Mouse (Mus musculus) c-Kit-positive CD71-positive TER-119-positive erythroid progenitor cells, embryonic 14.5 days (primary cell): ENCODE data around the gene Coq5.
"Not testable (repeated sequence)": the region's sequence is repeated elsewhere in the genome, so short reads cannot be mapped to it uniquely, and the experiment has no call there.

Experiments used
- DNase-seq: peaks from one replicate; pipeline ENCODE4 v3.0.0-alpha.2; 2013; ENCODE audit warnings: low spot score

The Coq5 gene

GRCm38 (mm10) chr5:115267469-115268045 lies 11.9 kb upstream of the Coq5 start:
- no peak for DNase-seq

GRCm38 (mm10) chr5:115268266-115268665 lies 11.2 kb upstream of the Coq5 start:
- no peak for DNase-seq

DNA sequence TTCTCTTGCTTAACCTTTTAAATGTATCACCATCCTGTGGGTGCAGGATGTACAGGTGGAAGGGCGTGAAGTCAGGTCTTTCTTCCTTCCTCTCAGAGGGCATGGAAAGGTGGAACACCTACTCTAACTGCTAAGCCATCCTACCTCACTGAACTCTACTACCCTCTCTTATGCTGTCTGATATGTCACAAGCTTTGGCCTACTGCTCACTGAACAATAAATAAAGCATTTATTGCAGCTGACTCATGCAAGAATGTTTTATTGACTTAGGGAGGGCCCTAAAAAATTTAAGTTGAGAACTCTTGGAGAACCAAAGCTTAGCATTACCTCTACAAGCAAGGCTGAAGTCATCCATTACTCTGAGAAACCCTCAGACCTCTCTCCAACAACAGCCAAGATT lies 9.5 kb upstream of the Coq5 start:
- no peak for DNase-seq

- DNase-seq, result no peak
These were observed 7.3 kb upstream of the Coq5 start for GRCm38 (mm10) chr5:115271931-115272811.

- DNase-seq, result peak; percentile 98
These were observed 6.5 kb upstream of the Coq5 start, which contains the start of gene Rnf10 for GRCm38 (mm10) chr5:115272812-115273548. Gene Rnf10, minus strand, starts transcription at chr5:115272898.

DNA sequence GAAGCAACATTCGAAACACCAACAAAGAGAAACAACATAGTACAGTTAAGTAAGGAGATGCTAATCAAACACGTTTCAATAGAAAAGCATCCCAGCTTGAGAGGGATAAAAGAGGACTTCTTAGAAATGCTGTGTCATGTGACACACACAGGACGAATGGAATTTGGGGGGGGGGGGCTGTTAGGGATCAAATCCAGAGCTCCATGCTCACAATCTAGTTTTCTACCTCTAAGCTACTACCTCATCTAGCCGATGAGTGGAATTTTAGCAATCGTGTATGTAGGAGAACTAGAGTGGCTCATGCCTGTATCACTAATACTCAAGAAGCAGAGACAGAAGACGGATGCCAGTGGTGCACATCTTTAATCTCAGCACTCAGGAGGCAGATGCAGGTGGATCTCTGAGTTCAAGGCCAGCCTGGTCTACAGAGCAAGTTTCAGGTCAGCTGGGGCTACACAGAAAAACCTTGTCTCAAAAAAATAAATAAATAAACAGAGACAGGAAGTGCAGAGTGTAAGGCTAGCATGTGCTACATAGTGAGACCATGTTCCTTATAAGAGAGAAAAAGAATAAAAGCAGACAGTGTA lies 5.8 kb upstream of the Coq5 start:
- DNase-seq, result no peak

GRCm38 (mm10) chr5:115274353-115274752 lies 5.1 kb upstream of the Coq5 start:
- no peak for DNase-seq

GRCm38 (mm10) chr5:115274771-115275170 lies 4.7 kb upstream of the Coq5 start:
- DNase-seq, result no peak

DNA sequence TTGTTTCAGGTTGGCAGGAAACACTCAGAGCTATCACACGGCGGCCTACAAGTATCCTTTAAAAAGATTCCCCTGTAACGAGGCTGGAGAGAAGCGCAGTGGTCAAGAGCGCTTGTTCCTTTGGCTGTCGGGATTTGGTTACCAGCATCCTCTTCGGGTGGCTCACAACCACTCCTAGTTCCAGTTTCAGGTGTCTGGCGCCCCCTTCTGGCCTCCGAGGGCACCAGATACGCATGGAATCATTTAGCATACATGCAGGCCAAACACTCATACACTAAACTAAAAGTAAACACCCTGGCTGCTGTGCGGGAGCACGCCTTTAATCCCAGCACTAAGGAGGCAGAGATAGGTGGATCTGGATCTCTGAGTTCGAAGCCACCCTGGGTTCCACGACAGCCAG lies 3.5 kb upstream of the Coq5 start:
- DNase-seq, result no peak

DNA sequence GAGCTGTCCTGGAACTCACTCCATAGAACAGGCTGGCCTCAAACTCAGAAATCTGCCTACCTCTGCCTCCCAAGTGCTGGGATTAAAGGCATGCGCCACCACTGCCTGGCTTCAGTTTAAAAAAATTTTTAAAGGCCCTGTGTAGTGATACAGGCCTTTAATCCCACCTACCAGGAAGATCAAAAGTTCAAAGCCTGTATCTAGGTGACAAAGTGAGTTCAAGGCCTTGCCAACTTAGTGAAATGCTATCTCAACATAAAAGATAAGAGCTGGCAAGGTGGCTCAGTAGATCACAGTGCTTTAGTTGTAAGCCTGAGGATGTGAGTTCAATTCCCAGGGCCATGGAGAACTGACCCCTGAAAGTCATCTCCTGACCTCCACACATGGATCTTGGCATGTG lies 1.4 kb upstream of the Coq5 start:
- no peak for DNase-seq

GRCm38 (mm10) chr5:115278785-115279184 lies 681 bp upstream of the Coq5 start:
- no peak for DNase-seq

DNA sequence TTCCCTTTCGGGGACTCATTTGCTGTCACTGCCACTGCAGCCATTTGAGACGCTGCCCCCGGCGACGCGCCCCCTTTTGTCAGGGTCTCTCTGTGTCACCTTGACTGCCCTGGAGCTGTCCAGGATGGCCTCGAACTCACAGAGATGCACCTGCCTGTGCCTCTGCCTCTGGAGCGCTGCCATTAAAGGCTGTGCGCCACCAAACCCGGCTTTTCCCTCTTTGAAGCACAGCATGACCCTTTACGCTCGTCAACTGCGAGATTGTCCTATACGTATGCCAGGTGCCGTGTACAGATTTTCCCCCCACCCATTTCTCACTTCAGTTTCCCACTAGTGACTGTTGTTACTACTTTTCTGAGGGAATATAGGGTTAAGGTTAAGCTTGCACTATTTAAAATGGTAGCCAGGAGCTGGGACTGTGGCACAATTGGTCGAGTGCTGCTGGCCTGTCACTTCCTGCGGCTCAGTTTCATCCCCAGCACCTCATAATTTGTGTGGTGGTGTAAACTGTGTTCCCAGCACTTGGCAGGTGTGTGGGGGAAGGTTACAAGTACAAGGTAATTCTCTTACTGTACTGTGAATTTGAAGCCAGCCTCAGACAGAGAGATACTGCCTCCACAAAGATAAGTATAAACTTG lies 703 bp downstream of the Coq5 start:
- no peak for DNase-seq

- DNase-seq, result no peak
These were observed 5.3 kb downstream of the Coq5 start for GRCm38 (mm10) chr5:115284735-115285134.

DNA sequence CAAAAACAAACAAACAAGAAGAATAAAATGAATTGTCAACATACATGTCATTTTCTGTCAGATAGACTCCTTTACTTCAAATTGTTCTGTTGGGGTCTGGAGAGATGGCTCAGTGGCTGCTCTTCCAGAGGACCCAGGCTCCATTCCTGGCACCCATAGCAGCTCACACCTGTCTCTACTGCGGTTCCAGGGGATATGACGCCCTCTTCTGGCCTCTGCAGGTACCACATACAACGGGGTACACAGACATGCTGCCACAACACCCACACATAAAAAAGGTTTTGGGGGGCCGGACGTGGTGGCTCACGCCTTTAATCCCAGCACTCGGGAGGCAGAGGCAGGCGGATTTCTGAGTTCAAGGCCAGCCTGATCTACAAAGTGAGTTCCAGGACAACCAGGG lies 14.7 kb downstream of the Coq5 start:
- DNase-seq, result no peak

DNA sequence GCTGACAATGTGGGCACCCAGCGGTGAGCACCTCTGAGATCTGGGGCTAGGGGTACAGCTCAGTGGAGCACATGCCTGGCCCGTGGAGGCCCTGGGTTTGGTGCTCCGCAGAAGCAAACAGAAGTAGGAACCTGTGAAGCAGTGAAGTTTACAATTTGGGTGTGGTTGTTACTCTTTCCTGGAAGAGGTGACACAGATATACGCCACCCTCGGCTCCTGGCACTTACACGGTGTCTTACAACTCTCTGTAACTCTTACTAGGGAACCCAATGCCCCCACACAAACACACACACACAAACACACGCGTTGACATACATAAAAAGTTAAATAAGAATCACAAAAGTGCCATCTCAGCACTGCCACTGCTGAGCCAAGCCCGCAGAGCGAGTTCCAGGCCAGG lies 16.9 kb downstream of the Coq5 start:
- no peak for DNase-seq

DNA sequence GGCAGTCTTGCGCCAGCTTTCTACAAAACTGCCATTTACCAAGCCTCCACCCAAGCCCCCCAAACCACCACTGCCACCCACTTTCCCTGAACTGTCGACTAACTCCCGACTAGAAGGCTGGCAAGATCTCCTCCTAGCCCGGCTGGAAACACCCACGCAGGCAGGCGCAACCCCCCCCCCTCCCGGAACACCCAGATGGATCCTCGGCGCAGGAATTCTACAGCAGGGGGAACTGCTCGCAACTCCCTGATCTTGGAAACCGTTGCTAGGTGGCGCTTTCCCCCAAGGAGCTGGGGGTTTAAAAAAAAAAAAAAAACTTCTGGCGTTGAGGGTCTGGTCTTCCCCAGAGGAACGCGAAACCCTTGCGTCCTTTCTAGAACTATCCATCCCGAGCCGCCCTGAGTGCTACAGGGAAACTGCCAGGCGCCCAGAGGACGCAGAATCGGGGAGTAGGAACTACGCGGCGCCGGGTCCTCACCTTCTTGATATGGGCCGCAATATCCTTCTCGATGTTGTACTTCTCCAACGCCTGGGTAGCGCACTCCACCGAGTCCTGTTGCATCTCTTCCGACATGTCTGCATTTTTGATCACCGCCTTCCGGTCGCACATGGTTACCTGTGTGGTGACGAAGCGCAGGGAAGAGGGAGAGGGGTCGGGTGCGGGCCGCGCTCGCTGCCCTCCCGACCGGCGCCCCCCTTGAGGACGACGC lies 20.7 kb downstream of the Coq5 start:
- no peak for DNase-seq

DNA sequence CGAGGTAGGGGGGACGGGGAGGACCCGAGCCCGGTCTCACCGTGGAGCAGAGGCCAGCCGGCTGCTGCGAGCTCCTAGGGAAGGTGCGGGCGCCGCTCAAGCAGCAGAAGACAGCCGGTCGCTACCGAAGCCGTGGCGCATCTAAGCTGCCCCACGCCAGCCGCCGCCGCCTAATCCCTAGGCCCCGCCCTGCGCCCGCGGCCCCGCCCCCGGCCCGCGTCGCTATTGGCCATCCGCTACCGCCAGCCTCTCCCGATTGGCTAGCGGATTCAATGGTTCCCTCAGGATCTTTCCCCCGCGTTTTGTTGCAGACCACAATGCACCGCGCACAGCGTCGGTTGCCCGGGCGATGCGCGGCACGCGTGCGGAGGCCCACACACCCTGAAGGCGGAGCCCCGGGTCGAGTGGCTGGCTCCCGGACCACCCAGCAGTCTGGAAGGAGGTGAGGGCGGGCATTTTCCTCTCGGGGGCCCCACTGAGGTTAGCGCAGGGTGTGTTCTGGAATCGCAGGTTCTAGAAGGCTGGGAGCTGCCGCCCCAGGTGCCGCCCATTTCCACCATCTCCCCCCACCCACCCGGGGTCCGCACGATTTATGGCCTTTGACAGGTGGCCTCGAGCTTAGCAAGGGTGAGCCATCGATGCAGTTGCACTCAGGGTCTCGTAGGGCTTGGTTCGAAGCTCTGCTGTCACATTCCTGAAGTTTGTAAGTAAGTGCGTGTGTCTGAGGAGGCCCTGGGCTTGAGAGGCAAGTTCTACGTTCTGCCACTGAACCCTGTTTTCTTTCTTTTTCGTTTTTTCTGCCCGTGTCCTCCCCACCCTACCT lies 21.5 kb downstream of the Coq5 start, which contains the start of gene Dynll1:
Gene Dynll1 (minus strand): TSS at position 208 of the 823 bp plus-strand sequence.
- DNase-seq, result peak; percentile 99

GRCm38 (mm10) chr5:115301615-115302014 lies 22.1 kb downstream of the Coq5 start:
- no peak for DNase-seq

GRCm38 (mm10) chr5:115302190-115302589 lies 22.7 kb downstream of the Coq5 start:
- not testable (repeated sequence) for DNase-seq

GRCm38 (mm10) chr5:115312354-115312753 lies 32.9 kb downstream of the Coq5 start:
- no peak for DNase-seq
